Mouse (Mus musculus) cortical plate, adult 2 months (tissue): ENCODE measurements at regions not wholly inside any gene's neighbourhood (a gene's known extent, or its start where the extent isn't known, plus 50 kb on each side); places are given as distances from the start of the nearest gene placed in this dataset.

Experiments
- H3K27ac ChIP-seq: fragments of 200-500 bp; 2 replicates; pipeline ENCODE4 v1.5.1; 2012; ENCODE audit warnings: low read length, control low read depth, inconsistent platforms; ENCODE audit not compliant: insufficient read depth
- H3K4me1 ChIP-seq: fragments of 200-500 bp; 2 replicates; pipeline ENCODE4 v1.6.1; 2011; ENCODE audit warnings: low read length; ENCODE audit not compliant: control insufficient read depth, insufficient read depth
- H3K4me3 ChIP-seq: fragments of 200-500 bp; 2 replicates; pipeline ENCODE4 v1.5.1; 2011; ENCODE audit warnings: mild to moderate bottlenecking, low read length, control low read depth; ENCODE audit not compliant: insufficient read depth
- CTCF ChIP-seq: fragments of 200-500 bp; IDR thresholded peaks from 2 replicates; pipeline ENCODE4 v1.5.1; 2011; ENCODE audit warnings: mild to moderate bottlenecking, control low read depth, low read length; ENCODE audit not compliant: insufficient read depth; ENCODE audit errors: extremely low read depth
- POLR2A ChIP-seq: fragments of 200-500 bp; IDR thresholded peaks from 2 replicates; pipeline ENCODE4 v1.6.1; 2011; ENCODE audit warnings: mild to moderate bottlenecking, low read length, control low read depth; ENCODE audit not compliant: insufficient read depth; ENCODE audit errors: extremely low read depth

- TF ChIP-seq CTCF = no peak
- Histone ChIP-seq H3K4me3 (no peak overlapping the region), H3K4me1 (peaks cover 2% of the 10 kb centered on the region), H3K27ac (no peak overlapping the region)
Observed at GRCm38 (mm10) chr15:38603918-38604317, 1178.6 kb downstream of the 4930447A16Rik start.

DNA sequence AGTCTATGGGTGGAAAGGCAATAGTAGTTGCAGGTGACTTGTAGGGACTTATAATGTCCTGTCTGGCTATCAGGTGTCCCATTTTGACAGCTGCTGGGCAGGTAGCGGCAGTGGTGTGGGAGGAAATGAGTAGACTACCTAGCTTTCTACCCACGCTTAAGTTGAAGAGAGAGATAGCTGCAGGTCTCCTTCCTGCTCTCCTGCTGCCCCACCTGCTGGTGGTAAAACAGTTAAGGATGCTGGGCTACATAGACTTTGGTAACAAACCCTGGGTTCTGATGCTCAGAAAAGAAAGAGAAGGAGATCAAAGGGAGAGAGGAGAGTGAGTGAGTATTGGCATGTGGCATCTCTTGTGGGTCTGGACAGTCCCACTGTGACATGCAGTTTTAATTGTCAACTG, 1182.0 kb downstream of the 4930447A16Rik start:
- no peak overlapping the region for H3K27ac ChIP-seq
- H3K4me3 ChIP-seq = no peak overlapping the region
- H3K4me1 ChIP-seq = peaks cover 2% of the 10 kb centered on the region
- TF ChIP-seq POLR2A (no peak), CTCF (peak; percentile 46)

DNA sequence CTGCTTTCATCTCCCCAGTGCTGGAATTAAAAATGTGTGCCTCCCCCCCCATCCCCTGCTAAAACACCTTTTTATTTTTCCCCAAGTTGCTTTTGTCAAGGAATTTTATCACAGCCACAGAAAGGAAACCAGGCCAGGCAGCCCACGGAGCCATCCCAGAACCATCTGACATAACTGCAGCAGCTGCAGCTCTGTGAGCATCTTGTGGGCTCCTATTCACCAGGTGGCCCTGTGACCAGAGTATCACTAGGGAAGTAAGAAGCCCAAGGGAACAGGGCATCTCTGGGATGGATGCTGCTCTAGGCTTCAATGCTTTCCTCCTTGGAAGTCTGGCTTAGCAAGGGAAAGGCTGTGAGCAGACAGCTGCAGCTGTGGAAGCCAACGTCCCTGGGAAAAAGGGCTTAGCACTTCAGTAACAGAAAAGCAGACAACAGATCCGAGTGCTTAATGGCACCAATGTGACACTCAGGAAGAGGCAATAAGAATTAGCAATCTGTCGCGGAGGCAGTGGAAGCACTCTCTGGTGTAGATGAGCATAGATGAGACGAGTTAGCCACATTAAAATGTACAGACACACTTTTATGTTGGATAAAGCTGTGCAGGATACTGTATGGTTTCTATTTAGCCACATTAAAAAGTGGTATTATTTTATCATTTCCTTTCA, 1183.0 kb downstream of the 4930447A16Rik start:
- H3K27ac ChIP-seq = no peak overlapping the region
- H3K4me1 ChIP-seq = no peaks in the 10 kb centered on the region
- TF ChIP-seq POLR2A (no peak), CTCF (no peak)
- no peak overlapping the region for H3K4me3 ChIP-seq

DNA sequence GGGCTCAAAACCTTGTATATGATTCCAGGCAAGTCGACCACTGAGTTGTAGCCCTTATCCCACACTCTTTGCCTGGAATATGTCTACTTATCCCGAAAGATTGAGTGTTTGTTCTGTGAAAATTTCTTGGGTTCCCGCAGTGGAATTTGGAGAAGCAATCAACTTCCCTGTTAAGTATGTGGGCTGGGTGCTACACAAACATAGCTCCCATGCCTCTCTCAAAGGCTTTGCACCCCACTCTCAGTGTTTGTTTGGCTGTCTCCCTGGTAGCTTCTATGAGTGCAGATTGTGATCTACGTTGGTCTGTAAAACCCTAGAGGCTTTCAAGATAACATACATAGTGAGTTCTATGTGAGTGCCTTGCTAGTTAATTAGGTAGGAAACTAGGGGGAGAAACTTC, 1184.2 kb downstream of the 4930447A16Rik start:
- Histone ChIP-seq H3K4me1 (no peaks in the 10 kb centered on the region), H3K4me3 (no peak overlapping the region), H3K27ac (no peak overlapping the region)
- TF ChIP-seq POLR2A (no peak), CTCF (no peak)
